Mouse (Mus musculus) embryonic fibroblast, embryonic 13.5 days (primary cell): Measurements from ENCODE around the gene Stil. TPM values are rescaled to one million over a fixed set of nuclear protein-coding genes. Genes with fewer than 3 reads are reported as not detected.

Experiments
- H3K27ac ChIP-seq: 2 replicates; pipeline ENCODE4 v1.5.1; 2012; ENCODE audit warnings: low read length, control low read depth, inconsistent platforms; ENCODE audit not compliant: insufficient read depth
- H3K4me1 ChIP-seq: 2 replicates; pipeline ENCODE4 v1.6.1; 2011; ENCODE audit warnings: low read length; ENCODE audit not compliant: control insufficient read depth, insufficient read depth
- H3K4me3 ChIP-seq: 2 replicates; pipeline ENCODE4 v1.5.1; 2011; ENCODE audit warnings: mild to moderate bottlenecking, control low read depth, low read length; ENCODE audit not compliant: insufficient read depth
- CTCF ChIP-seq: IDR thresholded peaks from 2 replicates; pipeline ENCODE4 v1.5.1; 2011; ENCODE audit warnings: mild to moderate bottlenecking, control low read depth, low read length, moderate library complexity, borderline replicate concordance; ENCODE audit not compliant: insufficient read depth
- POLR2A ChIP-seq: IDR thresholded peaks from 2 replicates; pipeline ENCODE4 v1.6.1; 2011; ENCODE audit warnings: low read depth, mild to moderate bottlenecking, control low read depth, low read length, moderate library complexity
- polyA plus RNA-seq: library from polyadenylated mRNA; stranded (reverse); fragments of >200 nt; gene quantifications from 2 replicates; pipeline ENCODE4 v1.2.4, GENCODE M21; 2011; ENCODE audit warnings: low read depth; ENCODE audit not compliant: missing spikeins, insufficient read length

Stil gene
- polyA plus RNA-seq, 1 experiment: 14.4 TPM

GRCm38 (mm10) chr4:114983020-114983419 lies 16.9 kb upstream of the Stil start:
- Histone ChIP-seq H3K4me1 (peaks cover 2% of the 10 kb centered on the region; the same call in 1 of the 2 replicates), H3K4me3 (no peak overlapping the region), H3K27ac (no peak overlapping the region)
- TF ChIP-seq CTCF: no peak
- TF ChIP-seq POLR2A: no peak

GRCm38 (mm10) chr4:114986211-114986590 lies 13.8 kb upstream of the Stil start:
- TF ChIP-seq CTCF (no peak), POLR2A (no peak)
- H3K27ac ChIP-seq: peak overlapping the region; percentile 98

GRCm38 (mm10) chr4:114986591-114987432 lies 13.1 kb upstream of the Stil start, which contains the start of gene Cmpk1:
Gene Cmpk1 (minus strand): TSS chr4:114987241.
- H3K4me3 ChIP-seq: peak within 1 kb of the TSS; percentile 73
- TF ChIP-seq CTCF (no peak), POLR2A (peak; percentile 73)
- peak within 1 kb of the TSS; percentile 98 for H3K27ac ChIP-seq
- H3K4me1 ChIP-seq: peaks cover 2% of the 10 kb centered on the region; the same call in 1 of the 2 replicates

More at GRCm38 (mm10) chr4:114986211-114986590, 13.8 kb upstream of the Stil start:
- Histone ChIP-seq H3K4me1 (peaks cover 2% of the 10 kb centered on the region; the same call in 1 of the 2 replicates), H3K4me3 (peak overlapping the region; percentile 73)

GRCm38 (mm10) chr4:114994218-114994617 lies 5.7 kb upstream of the Stil start:
- Histone ChIP-seq H3K27ac (no peak overlapping the region), H3K4me1 (no peaks in the 10 kb centered on the region), H3K4me3 (no peak overlapping the region)
- no peak for TF ChIP-seq CTCF
- no peak for TF ChIP-seq POLR2A

- no peak overlapping the region for H3K27ac ChIP-seq
- H3K4me1 ChIP-seq: peaks cover 4% of the 10 kb centered on the region; the same call in 1 of the 2 replicates
- TF ChIP-seq CTCF: no peak
- TF ChIP-seq POLR2A: no peak
- H3K4me3 ChIP-seq: no peak overlapping the region
These were observed 2.9 kb upstream of the Stil start for GRCm38 (mm10) chr4:114997051-114997450.

- TF ChIP-seq POLR2A: no peak
- no peak for TF ChIP-seq CTCF
- Histone ChIP-seq H3K4me3 (peak overlapping the region; percentile 50), H3K4me1 (peaks cover 4% of the 10 kb centered on the region; the same call in 1 of the 2 replicates), H3K27ac (peak overlapping the region; percentile 77)
These were observed 550 bp upstream of the Stil start for GRCm38 (mm10) chr4:114999445-114999772.

GRCm38 (mm10) chr4:115000429-115000795 lies 453 bp downstream of the Stil start:
- Histone ChIP-seq H3K4me1 (peaks cover 4% of the 10 kb centered on the region; the same call in 1 of the 2 replicates), H3K27ac (peak overlapping the region; percentile 50), H3K4me3 (peak overlapping the region; percentile 87)
- TF ChIP-seq POLR2A: no peak
- TF ChIP-seq CTCF: no peak

GRCm38 (mm10) chr4:115014276-115014675 lies 14.3 kb downstream of the Stil start:
- TF ChIP-seq CTCF (no peak), POLR2A (no peak)
- Histone ChIP-seq H3K4me1 (no peaks in the 10 kb centered on the region), H3K4me3 (no peak overlapping the region), H3K27ac (no peak overlapping the region)

- no peak overlapping the region for H3K4me3 ChIP-seq
- H3K4me1 ChIP-seq: peaks cover 2% of the 10 kb centered on the region; the same call in 1 of the 2 replicates
- TF ChIP-seq POLR2A (no peak), CTCF (no peak)
- H3K27ac ChIP-seq: peak overlapping the region; percentile 68; the same call in 1 of the 2 replicates
These were observed 20.0 kb downstream of the Stil start for GRCm38 (mm10) chr4:115019997-115020396.

GRCm38 (mm10) chr4:115035043-115035442 lies 35.1 kb downstream of the Stil start:
- no peak overlapping the region for H3K4me3 ChIP-seq
- no peak for TF ChIP-seq POLR2A
- TF ChIP-seq CTCF: no peak
- H3K27ac ChIP-seq: no peak overlapping the region
- H3K4me1 ChIP-seq: no peaks in the 10 kb centered on the region
